Mouse (Mus musculus) midbrain, embryonic 11.5 days (tissue): Measurements from ENCODE around the gene Uqcc3. TPM values are rescaled to one million over a fixed set of nuclear protein-coding genes. Genes with fewer than 3 reads are reported as not detected.
"Not testable (repeated sequence)": the region's sequence is repeated elsewhere in the genome, so short reads cannot be mapped to it uniquely, and the experiment has no call there.

Source experiments
- ATAC-seq: fragments of 200-750 bp; cut with Nextera tagmentation; 2 replicates; pipeline ENCODE4 v1.8.0; 2017; ENCODE audit warnings: moderate TSS enrichment, moderate library complexity; ENCODE audit not compliant: low FRiP score
- DNase-seq: peaks from one replicate; pipeline ENCODE4 v3.0.0; 2015; ENCODE audit warnings: low spot score; ENCODE audit errors: missing footprints
- H3K27ac ChIP-seq: fragments of 300-500 bp; sonication (generic); 2 replicates; pipeline ENCODE4 v1.5.1; 2014; ENCODE audit warnings: low read depth, low read length
- H3K27me3 ChIP-seq: fragments of 300-500 bp; sonication (generic); 2 replicates; pipeline ENCODE4 v1.6.1; 2014; ENCODE audit warnings: mild to moderate bottlenecking, low read length, moderate library complexity, mixed read lengths; ENCODE audit not compliant: control insufficient read depth, insufficient read depth
- H3K36me3 ChIP-seq: fragments of 300-500 bp; sonication (generic); 2 replicates; pipeline ENCODE4 v1.6.1; 2014; ENCODE audit warnings: mild to moderate bottlenecking, low read length, moderate library complexity, mixed read lengths; ENCODE audit not compliant: control insufficient read depth, insufficient read depth
- H3K4me1 ChIP-seq: fragments of 300-500 bp; sonication (generic); 2 replicates; pipeline ENCODE4 v1.6.1; 2014; ENCODE audit warnings: low read length; ENCODE audit not compliant: control insufficient read depth, insufficient read depth
- H3K4me2 ChIP-seq: fragments of 300-500 bp; sonication (generic); 2 replicates; pipeline ENCODE4 v1.6.1; 2014; ENCODE audit warnings: mild to moderate bottlenecking, moderate library complexity
- H3K4me3 ChIP-seq: fragments of 300-500 bp; sonication (generic); 2 replicates; pipeline ENCODE4 v1.5.1; 2014; ENCODE audit warnings: low read depth, low read length
- H3K9ac ChIP-seq: fragments of 300-500 bp; sonication (generic); 2 replicates; pipeline ENCODE4 v1.6.1; 2014; ENCODE audit warnings: low read length
- H3K9me3 ChIP-seq: fragments of 300-500 bp; sonication (generic); 2 replicates; pipeline ENCODE4 v1.6.1; 2016; ENCODE audit warnings: low read length; ENCODE audit not compliant: control insufficient read depth
- WGBS: fragments of 180-500 bp; shearing (Covaris S2); extraction: QIAGEN DNeasy Blood & Tissue Kit; methylation state at CpG from one replicate; pipeline ENCODE4 v1.1.7; 2014; 5-methylcytosine and 5-hydroxymethylcytosine counted together
- polyA plus RNA-seq: library from polyadenylated mRNA; unstranded; fragments of >200 nt; fragmentation: Nextera tagmentation; extraction: Ambion mirVana; gene quantifications from 2 replicates; pipeline ENCODE4 v1.2.1, GENCODE M21; 2014

Gene Uqcc3
- polyA plus RNA-seq, 1 experiment from 2014 or later: 59.1 TPM

DNA sequence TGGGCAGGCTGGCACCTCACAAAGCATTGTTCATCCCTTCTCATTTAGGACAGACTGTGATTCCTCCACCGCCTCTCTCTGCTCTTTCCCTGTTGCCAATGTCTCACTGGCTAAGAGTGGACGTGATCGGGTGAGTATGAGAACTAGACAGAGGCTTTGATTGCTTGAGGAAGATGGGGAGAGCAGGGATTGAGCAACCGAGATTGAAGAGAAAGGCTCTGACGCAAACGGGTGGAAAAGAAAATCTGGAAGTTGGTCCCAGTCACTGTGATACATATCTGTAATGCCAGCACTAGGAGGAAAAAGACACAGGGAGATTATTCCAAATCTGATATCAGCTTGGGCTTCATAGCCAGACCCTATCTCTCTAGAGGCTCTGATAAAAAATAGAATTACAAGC lies 37.8 kb downstream of the Uqcc3 start:
- no peaks in the 10 kb centered on the region for H3K27me3 ChIP-seq
- H3K9me3 ChIP-seq: no peaks in the 10 kb centered on the region
- peaks cover 27% of the 10 kb centered on the region for H3K4me1 ChIP-seq
- H3K9ac ChIP-seq: no peak overlapping the region
- ATAC-seq: no peak
- H3K27ac ChIP-seq: no peak overlapping the region
- WGBS: 88% methylated on average over 6 of the region's 6 CpGs
- H3K4me2 ChIP-seq: no peak overlapping the region
- DNase-seq: no peak
- peaks cover 12% of the 10 kb centered on the region; the same call in 1 of the 2 replicates for H3K36me3 ChIP-seq
- H3K4me3 ChIP-seq: no peak overlapping the region

DNA sequence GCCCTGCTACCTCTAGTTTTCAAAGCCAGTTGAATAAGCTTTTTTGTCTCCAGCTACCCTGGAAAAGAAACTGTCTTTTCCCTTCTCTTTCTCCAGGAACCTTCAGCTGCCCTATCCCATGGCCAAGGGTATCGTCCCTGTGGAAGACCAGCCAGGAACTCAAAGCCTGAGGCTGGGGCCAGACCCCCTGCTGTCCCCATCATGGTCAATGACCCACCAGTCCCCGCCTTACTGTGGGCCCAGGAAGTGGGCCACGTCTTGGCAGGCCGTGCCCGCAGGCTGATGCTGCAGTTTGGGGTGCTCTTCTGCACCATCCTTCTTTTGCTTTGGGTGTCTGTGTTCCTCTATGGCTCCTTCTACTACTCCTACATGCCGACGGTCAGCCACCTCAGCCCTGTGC lies 39.7 kb downstream of the Uqcc3 start:
- H3K27ac ChIP-seq: no peak overlapping the region
- peak overlapping the region; percentile 80 for H3K4me2 ChIP-seq
- 88% methylated on average over 7 of the region's 7 CpGs for WGBS
- peak overlapping the region; percentile 46 for H3K4me3 ChIP-seq
- H3K36me3 ChIP-seq: peaks cover 2% of the 10 kb centered on the region; the same call in 1 of the 2 replicates
- H3K4me1 ChIP-seq: peaks cover 27% of the 10 kb centered on the region
- peak overlapping the region; percentile 74 for H3K9ac ChIP-seq
- H3K9me3 ChIP-seq: no peaks in the 10 kb centered on the region
- no peaks in the 10 kb centered on the region for H3K27me3 ChIP-seq
- DNase-seq (no peak), ATAC-seq (no peak)

DNA sequence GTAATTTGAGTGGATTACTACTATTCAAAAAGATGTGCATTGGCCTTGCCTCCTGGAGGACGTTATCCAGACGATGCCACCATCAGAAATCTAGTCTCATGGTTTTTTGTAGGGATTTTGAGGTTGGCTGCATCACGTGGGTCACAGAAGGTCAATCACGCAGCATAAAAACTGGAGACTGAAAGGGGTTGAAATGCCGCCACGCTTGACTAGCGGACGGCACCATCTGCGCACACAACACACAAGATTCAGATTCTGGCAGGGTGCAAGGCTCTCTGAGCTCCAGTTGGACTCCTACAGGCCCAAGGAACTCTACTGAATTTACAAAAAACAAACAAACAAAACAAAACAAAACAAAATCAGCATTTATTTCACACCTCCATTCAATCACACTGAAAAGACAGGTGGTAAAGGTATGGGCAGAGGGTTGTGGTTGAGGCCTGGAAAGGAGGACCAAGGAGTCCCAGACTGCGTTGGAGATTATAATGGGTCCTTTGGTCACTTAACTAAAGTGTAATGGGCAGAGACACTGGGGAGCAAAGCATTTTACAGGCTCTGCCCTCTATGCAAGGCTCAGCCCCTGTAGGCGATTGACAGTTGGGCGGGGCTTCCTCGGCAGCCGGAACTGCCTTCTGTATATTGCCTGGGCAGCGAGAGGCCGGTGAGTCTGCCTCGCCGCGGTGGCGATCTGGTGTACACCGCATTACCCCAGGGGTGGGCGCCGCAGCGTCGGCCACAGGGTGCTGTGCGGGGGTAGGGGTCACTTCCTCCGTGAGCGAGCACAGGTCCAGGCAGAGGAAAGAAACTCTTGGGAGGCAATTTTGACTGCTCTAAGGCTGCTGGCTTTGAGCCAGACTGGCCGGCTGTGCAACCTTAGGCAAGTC lies 40.6 kb downstream of the Uqcc3 start:
- Histone ChIP-seq H3K36me3 (0 out of 2 replicates have a peak, but pooled peaks cover 2% of the 10 kb centered on the region), H3K4me2 (peak overlapping the region; percentile 80), H3K4me1 (peaks cover 27% of the 10 kb centered on the region), H3K4me3 (peak overlapping the region; percentile 46), H3K9me3 (no peaks in the 10 kb centered on the region), H3K27me3 (no peaks in the 10 kb centered on the region), H3K9ac (peak overlapping the region; percentile 74), H3K27ac (peak overlapping the region; percentile 56)
- DNase-seq (peak; percentile 94), ATAC-seq (peak; percentile 49)
- 18% methylated on average over 29 of the region's 29 CpGs for WGBS

DNA sequence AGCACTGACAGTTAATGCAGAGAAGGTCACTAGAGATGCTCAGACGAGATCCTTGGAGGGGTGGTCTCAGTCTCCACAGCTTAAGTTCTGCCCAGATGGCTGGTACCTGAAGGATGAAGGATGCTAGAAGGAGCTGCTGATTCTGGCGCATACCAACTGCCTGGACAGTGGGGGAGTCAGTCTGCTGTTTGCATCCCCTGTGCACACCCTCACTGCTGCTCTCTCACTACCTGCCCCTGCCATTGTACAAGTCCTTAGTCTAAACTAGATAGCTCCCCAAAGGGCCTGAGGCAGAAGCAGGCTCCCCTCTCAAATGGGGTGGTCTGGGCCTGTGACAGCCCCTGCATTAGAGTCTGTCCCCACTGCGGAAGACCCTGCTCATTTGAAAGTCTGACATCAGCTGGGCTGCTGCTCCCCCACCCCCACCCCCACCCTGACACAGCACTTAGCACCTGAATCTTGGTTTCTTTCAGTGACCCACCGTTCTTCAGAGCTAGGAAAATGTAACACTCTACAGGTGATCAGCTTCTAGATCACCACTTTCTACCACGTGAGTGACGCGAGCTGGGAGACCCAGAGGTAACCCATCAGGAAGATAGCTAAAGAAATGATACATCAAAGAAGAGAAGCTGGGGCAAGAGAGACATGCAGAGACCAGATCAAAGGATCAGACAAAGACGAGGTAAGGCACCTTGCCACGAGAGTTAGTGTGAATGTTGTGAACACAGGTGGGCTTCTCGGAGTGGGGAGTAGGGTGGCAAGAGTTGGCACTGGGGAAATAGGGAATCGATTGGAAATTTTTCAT lies 41.4 kb downstream of the Uqcc3 start, which contains the start of gene Gng3:
Gene Gng3 (minus strand): TSS at position 92 of the 805 bp plus-strand sequence.
- DNase-seq: peak; percentile 95
- H3K27ac ChIP-seq: peak within 1 kb of the TSS; percentile 86
- 35% methylated on average over 11 of the region's 11 CpGs for WGBS
- no peaks in the 10 kb centered on the region for H3K9me3 ChIP-seq
- peak within 1 kb of the TSS; percentile 80 for H3K4me2 ChIP-seq
- peaks cover 27% of the 10 kb centered on the region for H3K4me1 ChIP-seq
- peak within 1 kb of the TSS; percentile 74 for H3K9ac ChIP-seq
- ATAC-seq: peak; percentile 83
- H3K4me3 ChIP-seq: peak within 1 kb of the TSS; percentile 46
- no peaks in the 10 kb centered on the region for H3K27me3 ChIP-seq
- H3K36me3 ChIP-seq: peaks cover 6% of the 10 kb centered on the region; the same call in 1 of the 2 replicates

DNA sequence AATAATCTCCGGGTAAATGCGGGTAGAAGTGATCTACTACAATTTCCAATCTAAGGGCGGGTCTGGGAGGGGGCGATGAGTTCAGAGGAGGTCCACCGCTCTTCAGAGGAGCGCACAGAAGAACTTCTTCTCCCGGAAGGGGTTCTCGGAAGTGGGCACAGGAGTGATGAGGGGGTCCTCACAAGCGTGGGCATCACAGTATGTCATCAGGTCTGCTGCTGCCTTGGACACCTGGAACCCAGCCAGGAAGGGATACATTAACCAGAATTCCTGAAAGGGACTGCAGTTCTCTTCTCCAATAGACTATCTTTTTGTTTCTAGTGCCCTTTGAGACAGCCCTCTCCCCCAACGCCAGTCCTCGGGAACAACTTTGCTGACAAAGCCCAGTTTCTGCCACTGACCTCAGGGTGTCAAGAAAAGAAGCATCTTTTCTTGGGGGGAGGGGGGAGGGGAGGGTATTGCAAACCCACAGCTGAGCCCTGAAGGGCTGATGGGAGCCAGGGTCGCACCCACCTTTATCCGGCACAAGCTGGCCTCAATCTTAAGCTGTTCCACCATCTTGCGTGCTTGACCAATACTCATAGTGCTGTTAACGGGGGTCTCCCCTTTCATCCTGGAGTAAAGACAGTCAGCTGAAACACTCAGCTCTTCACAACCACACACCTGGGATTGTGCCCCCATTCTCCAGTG lies 42.5 kb downstream of the Uqcc3 start:
- H3K4me2 ChIP-seq: peak overlapping the region; percentile 80
- peaks cover 27% of the 10 kb centered on the region for H3K4me1 ChIP-seq
- H3K9me3 ChIP-seq: no peaks in the 10 kb centered on the region
- H3K4me3 ChIP-seq: peak overlapping the region; percentile 46
- no peaks in the 10 kb centered on the region for H3K27me3 ChIP-seq
- DNase-seq (no peak), ATAC-seq (peak; percentile 11; the same call in 1 of the 2 replicates)
- H3K36me3 ChIP-seq: peaks cover 7% of the 10 kb centered on the region
- H3K9ac ChIP-seq: peak overlapping the region; percentile 74
- WGBS: 16% methylated on average over 15 of the region's 15 CpGs
- H3K27ac ChIP-seq: peak overlapping the region; percentile 86

DNA sequence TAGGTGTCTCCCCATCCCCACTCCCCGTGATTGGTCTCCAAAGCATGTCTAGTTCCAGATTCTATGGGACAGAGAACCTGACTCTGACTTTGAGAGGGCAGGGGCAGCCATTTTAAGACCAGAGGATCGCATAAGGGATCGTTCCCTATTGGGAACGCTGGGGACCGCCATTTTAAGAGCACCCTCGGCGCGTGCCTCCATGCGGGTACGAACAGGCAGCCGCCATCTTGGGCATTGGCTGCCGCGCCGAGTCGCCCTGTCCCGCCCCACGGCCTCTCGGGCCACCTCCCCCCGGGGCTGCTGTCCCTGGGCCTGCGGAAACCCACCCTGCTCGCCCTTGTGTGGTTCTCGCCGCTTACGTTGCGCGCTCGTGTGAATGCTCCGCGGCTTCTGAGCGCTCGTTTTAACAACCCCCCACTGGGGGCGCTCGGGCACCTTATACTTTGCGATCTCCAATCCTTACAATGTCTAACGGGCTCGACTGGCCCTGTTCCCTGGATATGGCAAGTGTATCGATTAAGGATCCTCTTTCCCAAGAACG lies 43.4 kb downstream of the Uqcc3 start, which contains the start of gene Bscl2:
Gene Bscl2 (plus strand): TSS at position 217 of the 541 bp plus-strand sequence.
- H3K27ac ChIP-seq: peak within 1 kb of the TSS; percentile 86
- peak within 1 kb of the TSS; percentile 74 for H3K9ac ChIP-seq
- ATAC-seq: peak; percentile 79
- H3K4me3 ChIP-seq: peak within 1 kb of the TSS; percentile 46
- H3K27me3 ChIP-seq: no peaks in the 10 kb centered on the region
- WGBS: 1% methylated on average over 38 of the region's 38 CpGs
- no peaks in the 10 kb centered on the region for H3K9me3 ChIP-seq
- H3K36me3 ChIP-seq: peaks cover 12% of the 10 kb centered on the region
- DNase-seq: peak; percentile 98
- H3K4me1 ChIP-seq: peaks cover 27% of the 10 kb centered on the region
- peak within 1 kb of the TSS; percentile 80 for H3K4me2 ChIP-seq

DNA sequence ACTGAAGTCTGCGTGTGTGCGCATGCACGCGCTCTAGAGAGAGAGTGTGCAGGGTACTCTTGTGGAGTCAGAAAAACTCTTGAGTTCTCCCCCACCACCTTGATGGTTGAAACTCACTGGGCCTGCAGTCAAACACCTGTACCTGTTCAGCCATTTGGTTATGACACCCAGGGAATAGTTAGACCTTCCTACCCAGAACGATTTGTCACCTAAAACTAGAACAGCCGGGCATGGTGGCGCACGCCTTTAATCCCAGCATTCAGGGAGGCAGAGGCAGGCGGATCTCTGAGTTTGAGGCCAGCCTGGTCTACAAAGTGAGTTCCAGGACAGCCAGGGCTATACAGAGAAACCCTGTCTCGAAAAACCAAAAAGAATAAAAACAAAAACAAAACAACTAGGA lies 44.4 kb downstream of the Uqcc3 start:
- ATAC-seq, H3K4me3 ChIP-seq, H3K27me3 ChIP-seq, H3K27ac ChIP-seq, H3K9ac ChIP-seq, H3K4me2 ChIP-seq, H3K9me3 ChIP-seq: not testable (repeated sequence)
- WGBS: 96% methylated on average over 10 of the region's 10 CpGs
- DNase-seq: peak; percentile 86
- peaks cover 13% of the 10 kb centered on the region for H3K36me3 ChIP-seq
- peaks cover 27% of the 10 kb centered on the region for H3K4me1 ChIP-seq

DNA sequence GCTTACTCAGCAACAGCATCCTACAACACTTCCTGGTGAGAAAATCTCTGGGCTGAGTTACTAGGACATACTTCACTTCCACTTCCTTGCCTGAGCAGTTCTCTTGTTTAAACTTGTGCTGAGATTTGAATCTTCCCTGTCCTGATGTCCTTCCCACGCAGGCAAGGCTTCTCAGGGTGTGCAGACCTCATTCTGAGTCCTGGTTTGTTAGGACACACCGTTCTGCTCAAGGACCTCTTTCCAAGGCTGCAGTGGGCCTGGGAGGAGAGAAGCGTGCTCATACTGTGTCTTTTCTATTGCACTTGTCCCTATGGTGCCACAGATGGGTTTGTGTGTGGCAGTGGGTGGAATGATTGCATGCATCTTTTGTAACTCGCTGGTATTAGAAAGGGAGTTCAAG lies 47.8 kb downstream of the Uqcc3 start:
- DNase-seq (no peak), ATAC-seq (no peak)
- Histone ChIP-seq H3K9me3 (no peaks in the 10 kb centered on the region), H3K27ac (no peak overlapping the region), H3K4me2 (no peak overlapping the region), H3K9ac (no peak overlapping the region), H3K36me3 (peaks cover 34% of the 10 kb centered on the region), H3K4me3 (no peak overlapping the region), H3K27me3 (no peaks in the 10 kb centered on the region), H3K4me1 (peaks cover under 1% of the 10 kb centered on the region; the same call in 1 of the 2 replicates)
- 90% methylated on average over 4 of the region's 4 CpGs for WGBS
